Mouse (Mus musculus): ENCODE measurements around the gene Ptk6. TPM values are rescaled to one million over a fixed set of nuclear protein-coding genes. Genes with fewer than 3 reads are reported as not detected.
A peak's percentile ranks its signal among the peaks of the same experiment; 100 is the strongest.
"Not testable (repeated sequence)": the region's sequence is repeated elsewhere in the genome, so short reads cannot be mapped to it uniquely, and the experiment has no call there.

The Ptk6 gene
- polyA plus RNA-seq, 1 experiment from 2014 or later, result 0.14 TPM

- Histone ChIP-seq H3K27ac (no peak overlapping the region), H3K9me3 (no peaks in the 10 kb centered on the region), H3K4me3 (replicated peaks) (no peak overlapping the region), H3K4me1 (replicated peaks) (peaks cover 17% of the 10 kb centered on the region), H3K27me3 (replicated peaks) (peaks cover 34% of the 10 kb centered on the region), H3K36me3 (no peaks in the 10 kb centered on the region), H3K9ac (no peak overlapping the region), H3K4me2 (replicated peaks) (no peak overlapping the region)
- ATAC-seq, result no peak
- 87% methylated on average over 6 of the region's 6 CpGs for WGBS
Observed at GRCm38 (mm10) chr2:181216037-181216436, 13.4 kb upstream of the Ptk6 start.

- Histone ChIP-seq H3K4me3 (replicated peaks) (peak within 1 kb of the TSS; percentile 22), H3K27me3 (replicated peaks) (peaks cover 38% of the 10 kb centered on the region), H3K9me3 (no peaks in the 10 kb centered on the region), H3K27ac (no peak within 1 kb of the TSS), H3K36me3 (no peaks in the 10 kb centered on the region), H3K9ac (peak within 1 kb of the TSS; percentile 14; the same call in 1 of the 2 replicates), H3K4me2 (replicated peaks) (peak within 1 kb of the TSS; percentile 57), H3K4me1 (replicated peaks) (0 out of 2 replicates have a peak, but pooled peaks cover 8% of the 10 kb centered on the region)
- ATAC-seq, result peak; percentile 76
- 1% methylated on average over 17 of the region's 17 CpGs for WGBS
Observed at GRCm38 (mm10) chr2:181213021-181213445, 10.4 kb upstream of the Ptk6 start, which contains the start of gene Srms. Gene Srms, minus strand, starts transcription at chr2:181213185.

GRCm38 (mm10) chr2:181212389-181213020, 9.9 kb upstream of the Ptk6 start:
- Histone ChIP-seq H3K9me3 (no peaks in the 10 kb centered on the region), H3K4me2 (replicated peaks) (peak overlapping the region; percentile 57), H3K4me1 (replicated peaks) (0 out of 2 replicates have a peak, but pooled peaks cover 8% of the 10 kb centered on the region), H3K9ac (peak overlapping the region; percentile 14; the same call in 1 of the 2 replicates), H3K27ac (no peak overlapping the region), H3K4me3 (replicated peaks) (peak overlapping the region; percentile 22), H3K36me3 (no peaks in the 10 kb centered on the region), H3K27me3 (replicated peaks) (peaks cover 38% of the 10 kb centered on the region)
- peak; percentile 70 for ATAC-seq
- 4% methylated on average over 34 of the region's 34 CpGs for WGBS

GRCm38 (mm10) chr2:181206118-181206517, 3.5 kb upstream of the Ptk6 start:
- Histone ChIP-seq H3K27ac (no peak overlapping the region), H3K4me3 (replicated peaks) (no peak overlapping the region), H3K9me3 (no peaks in the 10 kb centered on the region), H3K9ac (no peak overlapping the region), H3K4me2 (replicated peaks) (no peak overlapping the region), H3K27me3 (replicated peaks) (peaks cover 5% of the 10 kb centered on the region; the same call in 1 of the 2 replicates), H3K4me1 (replicated peaks) (peaks cover 5% of the 10 kb centered on the region; the same call in 1 of the 2 replicates), H3K36me3 (no peaks in the 10 kb centered on the region)
- peak; percentile 52; the same call in 1 of the 2 replicates for ATAC-seq
- 65% methylated on average over 9 of the region's 9 CpGs for WGBS

- H3K27me3 ChIP-seq (replicated peaks), result 0 out of 2 replicates have a peak, but pooled peaks cover 3% of the 10 kb centered on the region
Observed at GRCm38 (mm10) chr2:181205678-181206077, 3.1 kb upstream of the Ptk6 start.

GRCm38 (mm10) chr2:181202886-181203285, 297 bp upstream of the Ptk6 start:
- Histone ChIP-seq H3K4me3 (replicated peaks) (no peak overlapping the region), H3K27me3 (replicated peaks) (no peaks in the 10 kb centered on the region), H3K27ac (no peak overlapping the region), H3K9ac (no peak overlapping the region), H3K36me3 (no peaks in the 10 kb centered on the region), H3K4me2 (replicated peaks) (no peak overlapping the region), H3K9me3 (no peaks in the 10 kb centered on the region), H3K4me1 (replicated peaks) (peaks cover 5% of the 10 kb centered on the region; the same call in 1 of the 2 replicates)
- WGBS, result 71% methylated on average over 6 of the region's 6 CpGs
- ATAC-seq, result peak; percentile 79

More at GRCm38 (mm10) chr2:181205678-181206077, 3.1 kb upstream of the Ptk6 start:
- H3K4me2 ChIP-seq (replicated peaks), result no peak overlapping the region
- ATAC-seq, result no peak; the same call in 1 of the 2 replicates
- WGBS, result 71% methylated on average over 5 of the region's 5 CpGs
- H3K4me1 ChIP-seq (replicated peaks), result peaks cover 5% of the 10 kb centered on the region; the same call in 1 of the 2 replicates
- no peaks in the 10 kb centered on the region for H3K9me3 ChIP-seq
- H3K36me3 ChIP-seq, result no peaks in the 10 kb centered on the region
- H3K27ac ChIP-seq, result no peak overlapping the region
- H3K9ac ChIP-seq, result no peak overlapping the region
- H3K4me3 ChIP-seq (replicated peaks), result no peak overlapping the region

- no peaks in the 10 kb centered on the region for H3K36me3 ChIP-seq
- no peak overlapping the region for H3K4me2 ChIP-seq (replicated peaks)
- WGBS, result 66% methylated on average over 3 of the region's 3 CpGs
- H3K9me3 ChIP-seq, result no peaks in the 10 kb centered on the region
- H3K27me3 ChIP-seq (replicated peaks), result no peaks in the 10 kb centered on the region
- peaks cover 8% of the 10 kb centered on the region; the same call in 1 of the 2 replicates for H3K4me1 ChIP-seq (replicated peaks)
- no peak overlapping the region for H3K9ac ChIP-seq
- H3K27ac ChIP-seq, result no peak overlapping the region
- ATAC-seq, result no peak
- no peak overlapping the region for H3K4me3 ChIP-seq (replicated peaks)
Observed at GRCm38 (mm10) chr2:181201606-181202005, 983 bp downstream of the Ptk6 start.

- 0 out of 2 replicates have a peak, but pooled peaks cover 2% of the 10 kb centered on the region for H3K4me1 ChIP-seq (replicated peaks)
- no peak overlapping the region for H3K4me2 ChIP-seq (replicated peaks)
- WGBS, result 63% methylated on average over 4 of the region's 4 CpGs
- no peak overlapping the region for H3K9ac ChIP-seq
- peak; percentile 75 for ATAC-seq
- no peak overlapping the region for H3K27ac ChIP-seq
- H3K9me3 ChIP-seq, result no peaks in the 10 kb centered on the region
- H3K4me3 ChIP-seq (replicated peaks), result no peak overlapping the region
- H3K27me3 ChIP-seq (replicated peaks), result no peaks in the 10 kb centered on the region
- H3K36me3 ChIP-seq, result no peaks in the 10 kb centered on the region
Observed at GRCm38 (mm10) chr2:181196628-181197300, 5.8 kb downstream of the Ptk6 start.

- 75% methylated on average over 3 of the region's 3 CpGs for WGBS
- no peak overlapping the region for H3K27ac ChIP-seq
- H3K9me3 ChIP-seq, result no peaks in the 10 kb centered on the region
- H3K27me3 ChIP-seq (replicated peaks), result no peaks in the 10 kb centered on the region
- no peak overlapping the region for H3K9ac ChIP-seq
- no peaks in the 10 kb centered on the region for H3K36me3 ChIP-seq
- ATAC-seq, result no peak
- no peak overlapping the region for H3K4me3 ChIP-seq (replicated peaks)
- peaks cover 11% of the 10 kb centered on the region for H3K4me1 ChIP-seq (replicated peaks)
- no peak overlapping the region for H3K4me2 ChIP-seq (replicated peaks)
Observed at GRCm38 (mm10) chr2:181193044-181193443, 9.5 kb downstream of the Ptk6 start.

- Histone ChIP-seq H3K9ac (no peak overlapping the region), H3K4me2 (replicated peaks) (no peak overlapping the region), H3K4me1 (replicated peaks) (peaks cover 10% of the 10 kb centered on the region), H3K27ac (no peak overlapping the region), H3K27me3 (replicated peaks) (no peaks in the 10 kb centered on the region), H3K9me3 (no peaks in the 10 kb centered on the region), H3K4me3 (replicated peaks) (no peak overlapping the region), H3K36me3 (no peaks in the 10 kb centered on the region)
- WGBS, result 69% methylated on average over 4 of the region's 4 CpGs
- no peak for ATAC-seq
Observed at GRCm38 (mm10) chr2:181191936-181192335, 10.7 kb downstream of the Ptk6 start.

- H3K27ac ChIP-seq; H3K9ac ChIP-seq; H3K4me2 ChIP-seq (replicated peaks); H3K4me1 ChIP-seq (replicated peaks); H3K4me3 ChIP-seq (replicated peaks); H3K9me3 ChIP-seq; H3K36me3 ChIP-seq; ATAC-seq; H3K27me3 ChIP-seq (replicated peaks): not testable (repeated sequence)
- WGBS, result 70% methylated on average over 4 of the region's 4 CpGs
Observed at GRCm38 (mm10) chr2:181191385-181191784, 11.2 kb downstream of the Ptk6 start.

GRCm38 (mm10) chr2:181189321-181189720, 13.3 kb downstream of the Ptk6 start:
- 85% methylated on average over 1 of the region's 1 CpGs for WGBS
- H3K27ac ChIP-seq, result no peak overlapping the region

More at GRCm38 (mm10) chr2:181189321-181189720, 13.3 kb downstream of the Ptk6 start:
- no peak for ATAC-seq
- H3K36me3 ChIP-seq, result no peaks in the 10 kb centered on the region
- H3K4me2 ChIP-seq (replicated peaks), result no peak overlapping the region
- no peak overlapping the region for H3K9ac ChIP-seq
- H3K27me3 ChIP-seq (replicated peaks), result no peaks in the 10 kb centered on the region
- no peak overlapping the region for H3K4me3 ChIP-seq (replicated peaks)
- peaks cover 8% of the 10 kb centered on the region for H3K4me1 ChIP-seq (replicated peaks)
- no peaks in the 10 kb centered on the region for H3K9me3 ChIP-seq

Measured in intestine, embryonic 15.5 days (tissue).